Mouse (Mus musculus) cortical plate, adult 2 months (tissue): ENCODE results near the gene Srebf2. TPM values are rescaled to one million over a fixed set of nuclear protein-coding genes. Genes with fewer than 3 reads are reported as not detected.
"Not testable (repeated sequence)": the region's sequence is repeated elsewhere in the genome, so short reads cannot be mapped to it uniquely, and the experiment has no call there.

Experiments used
- H3K27ac ChIP-seq: fragments of 200-500 bp; 2 replicates; pipeline ENCODE4 v1.5.1; 2012; ENCODE audit warnings: low read length, control low read depth, inconsistent platforms; ENCODE audit not compliant: insufficient read depth
- H3K4me1 ChIP-seq: fragments of 200-500 bp; 2 replicates; pipeline ENCODE4 v1.6.1; 2011; ENCODE audit warnings: low read length; ENCODE audit not compliant: control insufficient read depth, insufficient read depth
- H3K4me3 ChIP-seq: fragments of 200-500 bp; 2 replicates; pipeline ENCODE4 v1.5.1; 2011; ENCODE audit warnings: mild to moderate bottlenecking, low read length, control low read depth; ENCODE audit not compliant: insufficient read depth
- CTCF ChIP-seq: fragments of 200-500 bp; IDR thresholded peaks from 2 replicates; pipeline ENCODE4 v1.5.1; 2011; ENCODE audit warnings: mild to moderate bottlenecking, control low read depth, low read length; ENCODE audit not compliant: insufficient read depth; ENCODE audit errors: extremely low read depth
- POLR2A ChIP-seq: fragments of 200-500 bp; IDR thresholded peaks from 2 replicates; pipeline ENCODE4 v1.6.1; 2011; ENCODE audit warnings: mild to moderate bottlenecking, low read length, control low read depth; ENCODE audit not compliant: insufficient read depth; ENCODE audit errors: extremely low read depth
- polyA plus RNA-seq: library from polyadenylated mRNA; depleted of rRNA; stranded (reverse); fragments of >200 nt; gene quantifications from 2 replicates; pipeline ENCODE4 v1.2.3, GENCODE M21; 2012; rRNA removed

The Srebf2 gene
- 138 and 166 TPM in 2 replicates for polyA plus RNA-seq

DNA sequence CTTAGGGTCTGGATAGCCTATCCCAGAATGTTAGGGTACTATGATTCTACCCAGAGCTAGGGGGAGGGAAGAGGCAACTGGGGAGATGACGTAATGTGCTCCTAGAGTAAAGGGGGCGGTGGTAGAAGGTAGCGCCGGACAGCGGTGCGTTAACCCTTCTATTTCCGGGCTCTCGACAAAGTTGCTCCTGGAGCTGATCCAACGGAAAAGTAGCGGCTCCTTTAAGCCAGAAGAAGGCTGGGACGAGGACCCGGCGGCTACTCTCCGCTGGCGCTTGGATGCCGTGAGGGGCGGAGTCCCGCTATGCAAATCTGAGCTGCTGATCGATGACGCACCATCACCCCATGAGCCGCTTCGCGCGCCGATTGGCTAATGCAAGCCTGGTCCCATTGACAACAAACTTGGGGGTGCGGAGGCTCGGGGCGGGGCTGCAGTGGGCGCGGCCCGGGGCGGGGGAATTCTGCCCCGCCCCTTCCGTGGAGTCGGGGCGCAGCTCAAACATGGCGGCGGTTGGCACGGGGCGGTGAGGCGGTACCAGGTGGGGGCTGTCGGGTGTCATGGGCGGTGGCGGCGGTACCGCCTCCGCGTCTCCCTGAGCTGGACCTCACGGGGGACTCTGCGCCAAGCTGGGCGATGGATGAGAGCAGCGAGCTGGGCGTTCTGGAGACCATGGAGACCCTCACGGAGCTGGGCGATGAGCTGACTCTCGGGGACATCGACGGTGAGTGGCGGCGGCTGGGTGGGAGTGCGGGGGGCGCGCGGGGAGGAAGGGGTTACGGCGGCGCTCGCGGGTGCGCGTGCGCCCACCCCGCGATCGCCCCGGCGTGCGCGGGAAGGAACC is at the start of gene Srebf2:
Gene Srebf2, plus strand, starts transcription at position 412 of the 841 bp plus-strand sequence.
- no peak for TF ChIP-seq CTCF
- peak; percentile 81 for TF ChIP-seq POLR2A
- Histone ChIP-seq H3K4me3 (peak within 1 kb of the TSS; percentile 85), H3K27ac (peak within 1 kb of the TSS; percentile 99), H3K4me1 (peaks cover 6% of the 10 kb centered on the region; the same call in 1 of the 2 replicates)

DNA sequence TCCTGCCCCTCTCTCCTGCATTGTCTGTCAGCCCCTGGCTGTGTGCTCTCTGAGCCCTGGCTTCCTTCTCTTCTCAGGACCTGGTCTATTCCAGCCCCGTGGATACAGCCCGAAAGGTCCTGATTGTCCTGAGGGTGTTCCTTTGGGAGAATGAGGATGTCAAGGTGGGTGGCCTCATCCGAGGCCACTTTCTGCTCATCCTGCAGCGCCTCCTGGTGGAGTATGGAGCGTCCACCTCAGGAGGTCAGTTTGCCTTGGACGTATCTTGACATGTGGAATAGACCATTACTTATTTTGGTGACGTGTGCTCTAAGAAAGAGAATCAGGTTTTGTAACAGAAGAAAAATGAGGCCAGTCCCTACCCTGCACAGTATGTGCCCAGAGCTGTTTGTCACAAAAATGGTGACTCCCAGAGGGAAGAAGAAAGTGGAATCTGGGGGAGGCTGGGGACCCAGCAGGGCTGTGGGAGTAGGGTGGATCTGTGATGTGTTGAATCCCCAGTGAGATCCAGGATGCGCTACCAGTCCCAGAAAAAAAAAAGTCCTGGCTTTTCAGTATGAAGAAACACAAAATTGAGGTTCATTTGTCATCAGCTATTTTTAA is 39.9 kb upstream of the Srebf2 start:
- Histone ChIP-seq H3K4me1 (peaks cover 4% of the 10 kb centered on the region), H3K4me3 (no peak overlapping the region), H3K27ac (peak overlapping the region; percentile 86)
- TF ChIP-seq CTCF (peak; percentile 68), POLR2A (no peak)

GRCm38 (mm10) chr15:82120544-82120943 is 26.4 kb upstream of the Srebf2 start:
- Histone ChIP-seq H3K4me3 (no peak overlapping the region), H3K27ac (no peak overlapping the region), H3K4me1 (no peaks in the 10 kb centered on the region)
- no peak for TF ChIP-seq POLR2A
- no peak for TF ChIP-seq CTCF

GRCm38 (mm10) chr15:82126690-82127089 is 20.3 kb upstream of the Srebf2 start:
- H3K4me1 ChIP-seq, H3K27ac ChIP-seq, H3K4me3 ChIP-seq: not testable (repeated sequence)

GRCm38 (mm10) chr15:82127426-82128374 is 19.3 kb upstream of the Srebf2 start, which contains the start of gene Ccdc134:
Gene Ccdc134, plus strand, starts transcription at chr15:82127922.
- peak; percentile 81 for TF ChIP-seq POLR2A
- TF ChIP-seq CTCF = no peak
- peak within 1 kb of the TSS; percentile 49 for H3K27ac ChIP-seq
- peaks cover 2% of the 10 kb centered on the region; the same call in 1 of the 2 replicates for H3K4me1 ChIP-seq
- peak within 1 kb of the TSS; percentile 47 for H3K4me3 ChIP-seq

- Histone ChIP-seq H3K27ac (0 out of 2 replicates have a peak overlapping the region, but pooled peaks have one; percentile 30), H3K4me1 (peaks cover 2% of the 10 kb centered on the region; the same call in 1 of the 2 replicates), H3K4me3 (peak overlapping the region; percentile 47)
- TF ChIP-seq CTCF = no peak
These were observed 18.6 kb upstream of the Srebf2 start for GRCm38 (mm10) chr15:82128398-82128797.

DNA sequence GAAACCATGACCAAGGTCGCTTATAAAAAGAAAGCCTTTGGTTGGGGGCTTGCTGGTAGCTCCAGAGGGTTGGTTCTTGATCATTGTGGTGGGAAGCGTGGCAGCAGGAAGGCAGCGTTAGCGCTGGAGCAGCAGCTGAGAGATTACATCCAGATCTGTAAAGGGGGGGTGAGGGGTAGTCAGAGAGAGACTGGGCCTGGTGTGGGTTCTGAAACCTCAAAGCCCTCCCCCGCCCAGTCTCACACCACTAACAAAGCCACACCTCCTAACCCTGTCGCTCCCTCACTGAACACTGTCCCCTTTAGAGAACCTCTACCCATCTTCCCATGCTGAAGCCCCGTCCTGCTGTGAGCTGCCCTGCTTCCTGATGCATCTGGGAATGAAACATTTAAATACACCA is 16.4 kb upstream of the Srebf2 start:
- Histone ChIP-seq H3K27ac (no peak overlapping the region), H3K4me1 (peaks cover 5% of the 10 kb centered on the region; the same call in 1 of the 2 replicates), H3K4me3 (no peak overlapping the region)
- TF ChIP-seq POLR2A = no peak
- no peak for TF ChIP-seq CTCF

DNA sequence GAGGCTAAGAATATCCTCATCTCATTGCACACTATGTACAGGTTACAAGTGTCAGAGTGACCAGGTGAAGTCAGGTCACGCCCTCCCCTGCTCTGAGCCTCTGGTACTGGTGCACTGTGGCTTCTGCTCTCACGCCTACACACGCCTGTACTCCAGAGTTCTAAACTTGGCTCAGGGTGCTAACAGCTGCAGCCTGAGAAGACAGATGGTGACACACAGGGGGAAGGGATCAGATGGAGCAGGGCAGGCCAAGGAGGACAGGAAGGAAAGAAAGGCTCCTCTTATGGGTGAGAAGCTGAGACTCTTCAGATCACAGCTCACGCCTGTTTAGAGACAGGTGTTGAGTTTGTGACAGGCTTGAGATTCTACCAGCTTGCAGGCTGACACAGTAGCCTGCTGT is 11.6 kb upstream of the Srebf2 start:
- Histone ChIP-seq H3K27ac (no peak overlapping the region), H3K4me1 (peaks cover 3% of the 10 kb centered on the region; the same call in 1 of the 2 replicates), H3K4me3 (no peak overlapping the region)
- TF ChIP-seq POLR2A = no peak
- TF ChIP-seq CTCF = no peak

DNA sequence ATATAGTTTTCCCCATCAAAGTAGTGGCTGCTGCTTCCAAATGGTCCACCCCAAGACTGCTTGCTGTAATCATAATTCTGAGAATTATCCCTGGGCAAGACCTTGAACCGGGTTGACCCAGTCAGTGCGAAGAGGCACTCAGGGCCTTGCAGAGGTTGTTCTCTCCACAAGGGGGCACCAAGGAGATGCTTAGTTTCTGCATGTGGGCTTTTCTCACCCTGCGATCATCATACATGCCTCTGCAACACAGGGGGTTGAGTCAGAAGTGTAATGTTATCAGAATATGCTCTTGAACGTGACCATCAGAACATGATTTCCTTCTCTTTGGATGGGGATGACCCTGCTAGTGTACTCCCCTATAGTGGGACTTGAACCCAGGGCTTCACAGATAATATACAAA is 8.4 kb upstream of the Srebf2 start:
- TF ChIP-seq POLR2A (no peak), CTCF (peak; percentile 68)
- H3K4me3 ChIP-seq = no peak overlapping the region

More for the DNA sequence above, 8.4 kb upstream of the Srebf2 start:
- H3K27ac ChIP-seq = no peak overlapping the region
- peaks cover 3% of the 10 kb centered on the region; the same call in 1 of the 2 replicates for H3K4me1 ChIP-seq
